ENCODE assay signal across 19 mouse cellular contexts in genomic region chr1:159629119-159629518, GRCm38 (mm10).
DNase-seq lines count a peak whose midpoint lies in the region.
"Had no signal": no experiment of that assay in that cellular context is flagged by ENCODE, and none has a peak within 500 bp of the region (broad histone marks: within the 10 kb centered on the region; RNA-seq: fewer than 3 reads in every experiment).

No protein-coding gene starts in this region.

- peak; percentile 25 to 75 for DNase-seq in layer of hippocampus, adult 18-20 months (ENCODE audit: low spot score in 2 of 2)
- DNase-seq in layer of hippocampus, postnatal 25 days (ENCODE audit: extremely low spot score in 1 of 2, low spot score in 1 of 2) = no peak
- DNase-seq in layer of hippocampus, adult 8-10 months (ENCODE audit: low spot score in 2 of 2) = peak; percentile 26 to 44
- DNase-seq in layer of hippocampus, adult 9-10 months (ENCODE audit: low spot score) = no peak
- peak; percentile 32 to 45 for DNase-seq in layer of hippocampus, postnatal 36 days
- DNase-seq in layer of hippocampus, adult 11-12 months (ENCODE audit: low spot score) = no peak
- peak; percentile 45 for DNase-seq in brain, adult 2 months (ENCODE audit: low read depth, low spot score)
- no peak for DNase-seq in kidney, postnatal 4 days
- DNase-seq: adrenal gland, adult 8-10 months; adrenal gland, postnatal 14 days; adrenal gland, postnatal 36 days; B cell, adult 2 months; cerebellum, adult 11 months; cerebellum, adult 18-20 months; cerebellum, adult 8-10 months; cerebellum, adult 9-11 months; cerebellum, postnatal 14 days; cerebellum, postnatal 36 days; embryo, embryonic 11 days had no signal

Comparison
In these comparisons a context has a peak if more than half of its experiments do, and no peak if none do; other contexts are left out.
1. DNase-seq: peak in layer of hippocampus, adult 18-20 months (2 of 2), layer of hippocampus, adult 8-10 months (2 of 2), layer of hippocampus, postnatal 36 days (2 of 2) and brain, adult 2 months (single experiment); none in layer of hippocampus, postnatal 25 days (0 of 2), layer of hippocampus, adult 9-10 months (single experiment), layer of hippocampus, adult 11-12 months (single experiment) and kidney, postnatal 4 days (0 of 2).